Mouse (Mus musculus) cerebellum, adult 2 months (tissue): ENCODE data around the gene Tbc1d9b.

ENCODE experiments used
- CTCF ChIP-seq: fragments of 200-500 bp; IDR thresholded peaks from 2 replicates; pipeline ENCODE4 v1.5.1; 2011; ENCODE audit warnings: low read depth, mild to moderate bottlenecking, control low read depth, low read length, moderate library complexity, borderline replicate concordance; ENCODE audit not compliant: insufficient read depth
- POLR2A ChIP-seq: fragments of 200-500 bp; IDR thresholded peaks from 2 replicates; pipeline ENCODE4 v1.6.1; 2011; ENCODE audit warnings: low read length, control low read depth, borderline replicate concordance; ENCODE audit not compliant: insufficient read depth

DNA sequence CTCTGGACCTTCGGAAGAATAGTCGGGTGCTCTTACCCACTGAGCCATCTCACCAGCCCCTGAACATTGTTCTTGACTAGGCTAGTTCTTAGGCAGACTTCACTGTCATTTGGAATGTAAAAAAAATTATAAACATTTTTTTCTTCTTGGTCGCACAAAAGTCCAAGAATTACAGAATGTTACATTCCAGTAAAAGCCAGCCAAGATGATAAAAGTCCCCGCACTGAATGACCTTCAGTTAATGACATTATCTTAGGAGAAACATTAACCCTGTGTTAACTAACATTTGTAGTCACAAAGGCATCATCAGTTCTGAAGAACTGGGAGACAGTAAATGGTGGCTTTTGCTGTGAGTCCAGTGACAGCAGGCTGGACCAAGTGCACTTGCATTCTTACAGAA is 59.2 kb downstream of the Tbc1d9b start:
- TF ChIP-seq CTCF (no peak), POLR2A (no peak)
